Mouse (Mus musculus) G1E (cell line): ENCODE measurements around the gene Gm10273. TPM values are rescaled to one million over a fixed set of nuclear protein-coding genes. Genes with fewer than 3 reads are reported as not detected.
"Not testable (repeated sequence)": the region's sequence is repeated elsewhere in the genome, so short reads cannot be mapped to it uniquely, and the experiment has no call there.

Experiments
- ATAC-seq: 2 replicates; pipeline ENCODE4 v1.8.0; 2016; ENCODE audit warnings: mild to moderate bottlenecking; ENCODE audit not compliant: insufficient number of reproducible peaks, poor library complexity, low FRiP score, severe bottlenecking; ENCODE audit errors: extremely low read depth
- DNase-seq: peaks from one replicate; pipeline ENCODE4 v3.0.0; 2012; ENCODE audit warnings: low spot score
- H3K27me3 ChIP-seq: 2 replicates; pipeline ENCODE4 v1.6.1; 2012; ENCODE audit warnings: mild to moderate bottlenecking, low read length, inconsistent platforms; ENCODE audit not compliant: insufficient read depth
- H3K36me3 ChIP-seq: replicated peaks from 2 replicates; pipeline ENCODE3; 2012; ENCODE audit warnings: mild to moderate bottlenecking, inconsistent platforms
- H3K4me1 ChIP-seq: 2 replicates; pipeline ENCODE4 v1.6.1; 2012; ENCODE audit warnings: low read depth, low read length, inconsistent platforms, mixed read lengths; ENCODE audit not compliant: insufficient read depth
- H3K4me3 ChIP-seq: 2 replicates; pipeline ENCODE4 v1.5.1; 2012; ENCODE audit warnings: low read depth, mild to moderate bottlenecking, inconsistent platforms, low read length, moderate library complexity, mixed read lengths
- H3K9me3 ChIP-seq: replicated peaks from 2 replicates; pipeline ENCODE4 v1.6.1; 2012; ENCODE audit warnings: inconsistent platforms
- CTCF ChIP-seq: IDR thresholded peaks from 2 replicates; pipeline ENCODE4 v1.5.1; 2012; ENCODE audit warnings: low read depth, low read length, inconsistent platforms, mixed read lengths
- GATA1 ChIP-seq: IDR thresholded peaks from 2 replicates; pipeline ENCODE4 v1.6.1; 2012; ENCODE audit warnings: borderline replicate concordance, low read length, inconsistent platforms, mixed read lengths
- GATA2 ChIP-seq: IDR thresholded peaks from 2 replicates; pipeline ENCODE4 v1.6.1; 2012; ENCODE audit warnings: low read depth, low read length, inconsistent platforms, borderline replicate concordance
- POLR2AphosphoS5 ChIP-seq: IDR thresholded peaks from 2 replicates; pipeline ENCODE4 v1.6.1; 2012; ENCODE audit warnings: low read depth, low read length, inconsistent platforms; ENCODE audit not compliant: insufficient replicate concordance
- TAL1 ChIP-seq: conservative IDR thresholded peaks from 2 replicates; pipeline ENCODE4 v1.6.1; 2012; ENCODE audit warnings: low read depth, low read length, inconsistent platforms, mixed read lengths
- polyA plus RNA-seq: library from polyadenylated mRNA; stranded (reverse); fragments of >175 nt; gene quantifications from 2 replicates; pipeline ENCODE4 v1.2.3, GENCODE M21; 2012
- total RNA-seq, 2 experiments: library from RNA; stranded (forward) in 1 of 2; stranded (reverse) in 1 of 2; fragments of 200-1000 nt in 1 of 2; fragments of >200 nt in 1 of 2; fragmentation: Nextera tagmentation in 1 of 2; gene quantifications; 2 replicates each; pipeline ENCODE4 v1.2.3; 2014 to 2017

Gene Gm10273
- total RNA-seq (2014; fragmentation: Nextera tagmentation) (16.9 and 29.9 TPM in 2 replicates), total RNA-seq (2017) (91.5 and 111 TPM in 2 replicates), polyA plus RNA-seq (0.47 and 0.54 TPM in 2 replicates)

DNA sequence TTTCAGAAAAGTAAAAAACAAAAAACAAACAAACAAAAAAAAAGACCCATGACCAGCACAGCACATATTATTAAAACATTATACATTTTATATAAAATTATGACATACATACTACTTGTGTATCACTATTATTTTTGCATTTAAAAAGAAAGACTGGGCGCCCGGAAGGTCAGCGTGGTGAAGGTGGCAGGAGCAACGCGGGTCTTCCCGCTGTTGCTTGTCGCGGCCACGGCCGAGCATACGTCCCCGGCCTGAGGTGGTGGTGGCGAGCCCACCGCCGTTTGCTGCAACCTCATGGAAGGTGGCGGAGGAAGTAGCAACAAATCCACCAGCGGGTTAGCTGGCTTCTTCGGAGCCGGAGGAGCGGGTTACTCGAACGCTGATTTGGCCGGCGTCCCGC lies at the start of gene Gm10273:
TSS of gene Gm10273 (plus strand) at position 172 of the 400 bp plus-strand sequence.
- not testable (repeated sequence) for H3K9me3 ChIP-seq, H3K27me3 ChIP-seq, DNase-seq, H3K36me3 ChIP-seq, H3K4me3 ChIP-seq, ATAC-seq
- H3K4me1 ChIP-seq: peaks cover 19% of the 10 kb centered on the region

DNA sequence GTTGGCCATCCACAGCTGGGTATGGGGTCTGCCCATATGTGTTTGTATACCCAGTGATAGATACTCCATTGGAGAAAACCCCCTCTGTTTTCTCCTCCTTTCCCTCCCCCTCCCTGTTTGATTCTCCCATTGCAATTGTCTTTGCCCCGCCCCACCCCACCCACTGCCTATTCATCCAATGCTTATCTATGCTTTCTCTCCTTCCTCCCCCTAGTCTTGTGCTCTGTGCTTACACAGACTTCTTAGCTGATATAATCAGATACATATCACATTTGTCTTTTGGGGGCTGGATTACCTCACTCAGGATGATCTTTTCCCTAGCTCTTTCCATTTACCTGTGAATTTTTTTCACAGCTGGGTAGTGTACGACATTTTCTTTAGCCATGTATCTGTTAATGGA lies 48.9 kb upstream of the Gm10273 start:
- Histone ChIP-seq H3K4me1 (peaks cover 34% of the 10 kb centered on the region), H3K4me3 (no peak overlapping the region), H3K27me3 (no peaks in the 10 kb centered on the region), H3K36me3 (peaks cover 48% of the 10 kb centered on the region), H3K9me3 (no peaks in the 10 kb centered on the region)
- ATAC-seq: no peak
- TF ChIP-seq CTCF (no peak), GATA1 (no peak), POLR2AphosphoS5 (no peak), TAL1 (no peak), GATA2 (no peak)
- DNase-seq: no peak

DNA sequence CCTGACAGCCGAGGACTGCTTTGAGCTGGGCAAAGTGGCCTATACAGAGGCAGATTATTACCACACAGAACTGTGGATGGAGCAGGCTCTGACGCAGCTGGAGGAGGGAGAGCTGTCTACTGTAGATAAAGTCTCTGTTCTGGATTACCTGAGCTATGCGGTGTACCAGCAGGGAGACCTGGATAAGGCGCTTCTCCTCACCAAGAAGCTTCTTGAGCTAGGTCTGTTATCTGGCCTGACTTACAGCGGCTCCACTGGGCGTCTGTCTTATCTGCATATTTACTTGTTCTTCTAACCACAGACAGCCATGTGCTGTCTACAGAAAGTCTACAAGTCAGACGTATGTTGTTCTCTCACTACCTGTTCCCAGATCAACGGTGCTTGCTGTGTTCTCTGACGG lies 47.2 kb upstream of the Gm10273 start:
- H3K4me3 ChIP-seq: no peak overlapping the region; the same call in 1 of the 2 replicates
- no peaks in the 10 kb centered on the region for H3K27me3 ChIP-seq
- DNase-seq (peak; percentile 14), ATAC-seq (peak; percentile 94)
- peaks cover 49% of the 10 kb centered on the region for H3K36me3 ChIP-seq
- TF ChIP-seq GATA2: no peak
- TF ChIP-seq GATA1: no peak
- TF ChIP-seq CTCF: no peak
- no peak for TF ChIP-seq POLR2AphosphoS5
- TF ChIP-seq TAL1: peak; percentile 93
- H3K4me1 ChIP-seq: peaks cover 34% of the 10 kb centered on the region
- no peaks in the 10 kb centered on the region for H3K9me3 ChIP-seq

DNA sequence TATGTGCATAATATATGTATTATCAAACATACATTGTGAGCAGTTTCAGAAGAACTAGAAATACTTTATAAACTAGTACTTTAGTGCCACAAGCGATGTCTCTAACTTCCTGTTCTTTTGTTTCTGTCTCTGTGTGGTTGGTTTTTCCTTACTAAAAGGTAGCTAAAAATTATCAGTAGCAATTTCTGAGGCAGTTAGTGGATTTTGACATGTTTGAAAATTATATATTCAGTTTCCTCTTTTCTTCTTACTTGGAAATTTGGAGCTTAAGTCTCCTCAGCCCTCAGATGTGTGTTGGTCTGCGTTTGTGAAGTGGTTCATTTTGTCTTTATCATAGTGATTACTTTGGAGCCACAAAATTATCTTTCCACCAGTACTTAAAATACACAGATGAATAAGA lies 45.9 kb upstream of the Gm10273 start:
- no peaks in the 10 kb centered on the region for H3K9me3 ChIP-seq
- peaks cover 50% of the 10 kb centered on the region for H3K36me3 ChIP-seq
- ATAC-seq (no peak), DNase-seq (no peak)
- H3K4me1 ChIP-seq: peaks cover 34% of the 10 kb centered on the region
- TF ChIP-seq CTCF: no peak
- no peak for TF ChIP-seq GATA1
- no peak for TF ChIP-seq TAL1
- no peak for TF ChIP-seq POLR2AphosphoS5
- no peak for TF ChIP-seq GATA2
- H3K27me3 ChIP-seq: no peaks in the 10 kb centered on the region
- no peak overlapping the region for H3K4me3 ChIP-seq

DNA sequence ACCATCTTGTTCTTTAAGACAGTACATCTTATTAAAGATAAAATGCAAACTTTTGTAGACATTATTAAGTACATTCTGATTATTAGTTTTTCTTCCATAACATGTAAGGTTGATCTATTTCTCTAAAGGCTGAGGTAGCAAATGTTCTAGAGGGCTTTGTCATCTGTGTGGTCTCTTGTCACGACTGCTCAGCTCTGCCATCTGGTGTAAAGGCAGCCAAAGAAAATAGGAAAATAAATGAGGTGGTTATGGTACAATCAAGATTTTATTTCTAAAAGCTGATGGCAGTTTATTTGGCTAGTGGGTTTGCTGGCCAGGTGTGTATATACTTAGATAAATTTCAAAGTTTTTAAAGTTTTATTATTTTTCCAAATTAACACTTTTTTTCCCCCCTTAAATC lies 42.4 kb upstream of the Gm10273 start:
- DNase-seq (no peak), ATAC-seq (no peak)

DNA sequence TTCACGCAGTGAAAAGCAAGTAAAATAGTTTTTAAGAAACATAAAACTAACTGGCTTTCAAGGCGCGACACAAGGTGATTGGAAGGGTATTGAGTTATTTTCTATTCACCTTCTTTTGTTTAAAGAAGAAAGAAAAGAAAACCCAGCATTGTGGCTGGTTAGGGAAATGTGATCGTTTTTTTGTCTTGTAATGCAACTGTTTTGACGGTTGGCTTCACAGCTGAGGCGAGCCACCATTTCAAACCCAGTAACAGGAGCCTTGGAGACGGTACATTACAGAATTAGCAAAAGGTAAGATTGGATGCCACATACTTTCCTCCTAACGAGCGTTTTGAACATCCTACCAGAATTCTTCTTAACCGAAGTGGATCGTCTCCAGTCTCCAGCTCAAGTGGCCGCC lies 41.3 kb upstream of the Gm10273 start:
- Histone ChIP-seq H3K4me1 (peaks cover 3% of the 10 kb centered on the region; the same call in 1 of the 2 replicates), H3K36me3 (peaks cover 65% of the 10 kb centered on the region), H3K9me3 (no peaks in the 10 kb centered on the region), H3K4me3 (no peak overlapping the region), H3K27me3 (no peaks in the 10 kb centered on the region)
- no peak for DNase-seq
- no peak for TF ChIP-seq GATA2
- no peak for TF ChIP-seq GATA1
- TF ChIP-seq CTCF: no peak
- TF ChIP-seq TAL1: no peak
- TF ChIP-seq POLR2AphosphoS5: no peak
- ATAC-seq: no peak

More for the DNA sequence above, 42.4 kb upstream of the Gm10273 start:
- no peaks in the 10 kb centered on the region for H3K9me3 ChIP-seq
- peaks cover 65% of the 10 kb centered on the region for H3K36me3 ChIP-seq
- H3K4me3 ChIP-seq: no peak overlapping the region
- TF ChIP-seq TAL1: no peak
- no peak for TF ChIP-seq GATA2
- TF ChIP-seq GATA1: no peak
- no peaks in the 10 kb centered on the region for H3K27me3 ChIP-seq
- peaks cover 12% of the 10 kb centered on the region for H3K4me1 ChIP-seq

DNA sequence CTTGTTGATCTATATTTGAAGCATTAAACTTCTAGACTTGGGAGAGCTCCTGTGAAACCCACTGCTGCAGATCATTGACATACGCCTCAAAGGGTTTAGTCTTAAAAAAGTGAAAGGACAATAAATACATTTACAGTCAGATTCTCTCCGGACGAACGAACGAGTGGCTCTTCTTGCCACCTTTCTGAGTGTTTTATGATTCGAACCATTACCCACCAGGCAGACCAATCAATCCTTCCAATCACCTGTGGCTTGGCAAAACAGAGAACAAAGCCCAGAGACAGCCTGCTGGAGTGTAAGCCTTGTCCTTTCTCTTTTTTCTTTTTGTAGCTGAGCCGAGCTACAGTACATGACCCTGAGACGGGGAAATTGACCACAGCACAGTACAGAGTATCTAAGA lies 40.4 kb upstream of the Gm10273 start:
- Histone ChIP-seq H3K36me3 (peaks cover 66% of the 10 kb centered on the region), H3K4me3 (no peak overlapping the region), H3K9me3 (no peaks in the 10 kb centered on the region), H3K4me1 (peaks cover under 1% of the 10 kb centered on the region; the same call in 1 of the 2 replicates), H3K27me3 (no peaks in the 10 kb centered on the region)
- no peak for DNase-seq
- ATAC-seq: no peak
- TF ChIP-seq POLR2AphosphoS5: no peak
- no peak for TF ChIP-seq CTCF
